In genomic region chr14:30577303-30578062, GRCm38 (mm10) we compare ENCODE assay signal across 7 mouse cellular contexts. TPM values are rescaled to one million over a fixed set of nuclear protein-coding genes. Genes with fewer than 3 reads are reported as not detected.
DNase-seq lines count a peak whose midpoint lies in the region; ATAC-seq and TF ChIP-seq lines count a peak whose summit lies in the region.
"Not testable (repeated sequence)": the region's sequence is repeated elsewhere in the genome, so short reads cannot be mapped to it uniquely, and the experiment has no call there.

No protein-coding gene starts in this region.

- not testable (repeated sequence) for H3K9ac ChIP-seq in heart, postnatal 0 days (replicated peaks; ENCODE audit: low read depth, low read length); kidney, embryonic 16.5 days (replicated peaks; ENCODE audit: low read length); liver, embryonic 16.5 days (ENCODE audit: low read depth, low read length); stomach, embryonic 15.5 days

- H3K36me3 ChIP-seq in heart, postnatal 0 days (replicated peaks; ENCODE audit: control insufficient read depth, insufficient read depth, low read length), result peaks cover 15% of the 10 kb centered on the region
- peaks cover 17% of the 10 kb centered on the region for H3K36me3 ChIP-seq in kidney, embryonic 16.5 days (ENCODE audit: insufficient read depth, low read length)
- peaks cover 14% of the 10 kb centered on the region for H3K36me3 ChIP-seq in liver, embryonic 16.5 days (ENCODE audit: control insufficient read depth, insufficient read depth)
- H3K36me3 ChIP-seq in stomach, embryonic 15.5 days, result peaks cover 23% of the 10 kb centered on the region

- TF ChIP-seq CTCF in heart, postnatal 0 days (IDR thresholded peaks at IDR 0.05; ENCODE audit: low read depth), result not testable (repeated sequence)

- peak; percentile 82 for ATAC-seq in granulocyte monocyte progenitor cell, adult 5-6 weeks (replicated peaks; ENCODE audit: poor library complexity, severe bottlenecking)
- ATAC-seq in heart, postnatal 0 days (ENCODE audit: insufficient read depth, low read depth), result 0 out of 2 replicates have a peak, but pooled peaks have one; percentile 35
- ATAC-seq in kidney, embryonic 16.5 days (ENCODE audit: low FRiP score, low TSS enrichment), result peak; percentile 39; the same call in 1 of the 2 replicates
- peak; percentile 79 for ATAC-seq in liver, embryonic 16.5 days (ENCODE audit: low read depth)
- ATAC-seq in megakaryocyte, adult 5-6 weeks (ENCODE audit: poor library complexity, severe bottlenecking), result peak; percentile 78
- 0 out of 2 replicates have a peak, but pooled peaks have one; percentile 57 for ATAC-seq in stomach, embryonic 15.5 days (ENCODE audit: insufficient read depth, low FRiP score, low read depth)

- peak; percentile 59 for DNase-seq in ZHBTc4 (ENCODE audit: low read depth, low spot score)
- DNase-seq in heart, postnatal 0 days (ENCODE audit: low spot score), result not testable (repeated sequence)

- TF ChIP-seq EP300 in heart, postnatal 0 days (IDR thresholded peaks at IDR 0.05; ENCODE audit: low read depth), result not testable (repeated sequence)

- not testable (repeated sequence) for H3K4me3 ChIP-seq in heart, postnatal 0 days (ENCODE audit: low read depth, low read length); kidney, embryonic 16.5 days (ENCODE audit: low read length); liver, embryonic 16.5 days (ENCODE audit: low read depth, low read length); stomach, embryonic 15.5 days (replicated peaks)

- H3K27me3 ChIP-seq in heart, postnatal 0 days (ENCODE audit: control insufficient read depth, insufficient read depth, low read length); kidney, embryonic 16.5 days (ENCODE audit: insufficient read depth, low read length); liver, embryonic 16.5 days (ENCODE audit: control insufficient read depth, insufficient read depth, low read depth, low read length); stomach, embryonic 15.5 days (replicated peaks): not testable (repeated sequence)

- not testable (repeated sequence) for H3K4me1 ChIP-seq in heart, postnatal 0 days (ENCODE audit: control insufficient read depth, insufficient read depth)
- peaks cover 11% of the 10 kb centered on the region; the same call in 1 of the 2 replicates for H3K4me1 ChIP-seq in kidney, embryonic 16.5 days (ENCODE audit: insufficient read depth, low read length)
- H3K4me1 ChIP-seq in liver, embryonic 16.5 days (ENCODE audit: control insufficient read depth, low read depth, low read length), result peaks cover 23% of the 10 kb centered on the region
- H3K4me1 ChIP-seq in stomach, embryonic 15.5 days, result peaks cover 12% of the 10 kb centered on the region; the same call in 1 of the 2 replicates

- H3K27ac ChIP-seq in heart, postnatal 0 days (ENCODE audit: low read depth); kidney, embryonic 16.5 days (ENCODE audit: low read length); stomach, embryonic 15.5 days: not testable (repeated sequence)
- H3K27ac ChIP-seq in liver, embryonic 16.5 days (ENCODE audit: low read length), result peak overlapping the region; percentile 70

- 14% methylated on average over 10 of the region's 12 CpGs for WGBS in heart, postnatal 0 days
- 33% methylated on average over 10 of the region's 12 CpGs for WGBS in kidney, embryonic 16.5 days
- WGBS in liver, embryonic 16.5 days (ENCODE audit: insufficient replicate concordance), result 11% methylated on average over 10 of the region's 12 CpGs
- 24% methylated on average over 10 of the region's 12 CpGs for WGBS in stomach, embryonic 15.5 days

- not testable (repeated sequence) for H3K4me2 ChIP-seq in heart, postnatal 0 days (ENCODE audit: low read depth, low read length); kidney, embryonic 16.5 days (replicated peaks; ENCODE audit: low read depth, low read length); stomach, embryonic 15.5 days
- H3K4me2 ChIP-seq in liver, embryonic 16.5 days (ENCODE audit: low read depth, low read length), result 0 out of 2 replicates have a peak overlapping the region, but pooled peaks have one; percentile 1

- not testable (repeated sequence) for H3K9me3 ChIP-seq in heart, postnatal 0 days (replicated peaks; ENCODE audit: control insufficient read depth, low read length); kidney, embryonic 16.5 days (ENCODE audit: low read length); liver, embryonic 16.5 days (replicated peaks; ENCODE audit: control insufficient read depth, low read length); stomach, embryonic 15.5 days

RNA-seq across cellular contexts. Expression of gene Tkt, which starts 29.3 kb away (rescaled TPM):
- total RNA-seq in granulocyte monocyte progenitor cell, adult 5-6 weeks (2014; fragmentation: Nextera tagmentation), result 628 and 659 TPM in 2 replicates
- total RNA-seq in granulocyte monocyte progenitor cell, adult 5-6 weeks (2017), result 773 and 843 TPM in 2 replicates
- 88.9 and 108 TPM in 2 replicates for total RNA-seq in heart, postnatal 0 days (2014; rRNA removed; ENCODE audit: low replicate concordance)
- polyA plus RNA-seq in heart, postnatal 0 days (2015; fragmentation: Nextera tagmentation; extraction: Ambion mirVana), result 36.4 and 37.8 TPM in 2 replicates
- polyA plus RNA-seq in kidney, embryonic 16.5 days (2015; fragmentation: Nextera tagmentation; extraction: Ambion mirVana), result 314 TPM in 2 replicates
- 175 and 178 TPM in 2 replicates for polyA plus RNA-seq in liver, embryonic 16.5 days (2015; fragmentation: Nextera tagmentation; extraction: Ambion mirVana)
- total RNA-seq in megakaryocyte, adult 5-6 weeks (2015), result 195 and 196 TPM in 2 replicates
- total RNA-seq in megakaryocyte, adult 5-6 weeks (2017), result 517 and 539 TPM in 2 replicates
- 270 and 299 TPM in 2 replicates for polyA plus RNA-seq in stomach, embryonic 15.5 days (2015; fragmentation: Nextera tagmentation; extraction: Ambion mirVana)

RNA-seq across cellular contexts. Expression of gene Prkcd, which starts 48.5 kb away (rescaled TPM):
- 158 and 179 TPM in 2 replicates for total RNA-seq in granulocyte monocyte progenitor cell, adult 5-6 weeks (2014; fragmentation: Nextera tagmentation)
- total RNA-seq in granulocyte monocyte progenitor cell, adult 5-6 weeks (2017), result 113 and 117 TPM in 2 replicates
- 19.3 and 30.1 TPM in 2 replicates for total RNA-seq in heart, postnatal 0 days (2014; rRNA removed; ENCODE audit: low replicate concordance)
- 14.9 and 15.8 TPM in 2 replicates for polyA plus RNA-seq in heart, postnatal 0 days (2015; fragmentation: Nextera tagmentation; extraction: Ambion mirVana)
- polyA plus RNA-seq in kidney, embryonic 16.5 days (2015; fragmentation: Nextera tagmentation; extraction: Ambion mirVana), result 48.9 and 52.4 TPM in 2 replicates
- polyA plus RNA-seq in liver, embryonic 16.5 days (2015; fragmentation: Nextera tagmentation; extraction: Ambion mirVana), result 16.3 and 16.4 TPM in 2 replicates
- total RNA-seq in megakaryocyte, adult 5-6 weeks (2015), result 274 and 291 TPM in 2 replicates
- 424 and 451 TPM in 2 replicates for total RNA-seq in megakaryocyte, adult 5-6 weeks (2017)
- 56.2 and 59.1 TPM in 2 replicates for polyA plus RNA-seq in stomach, embryonic 15.5 days (2015; fragmentation: Nextera tagmentation; extraction: Ambion mirVana)
